In the genomic region with DNA sequence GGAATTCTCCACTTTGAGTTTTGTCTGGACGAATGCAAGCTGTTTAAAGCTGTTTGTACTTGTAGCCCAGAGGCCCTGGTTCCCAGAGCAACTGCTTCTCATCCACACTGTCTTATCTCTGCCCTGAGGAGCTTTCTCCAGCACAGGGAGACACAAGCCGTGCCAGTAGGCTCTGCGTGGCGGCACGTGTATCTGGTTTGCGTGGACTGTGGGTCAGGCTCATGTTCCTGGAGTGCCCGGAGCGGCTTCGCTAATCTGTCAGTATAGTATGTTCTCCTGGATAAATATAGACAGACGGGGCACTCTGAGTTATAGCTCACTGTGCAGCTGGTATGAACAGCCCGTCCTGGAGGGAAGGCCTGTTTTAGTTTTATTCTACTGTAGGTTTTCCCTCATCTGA, we compare ENCODE assay signal across 9 mouse cellular contexts.
DNase-seq lines count a peak whose midpoint lies in the region; ATAC-seq and TF ChIP-seq lines count a peak whose summit lies in the region.
"Had no signal": no experiment of that assay in that cellular context is flagged by ENCODE, and none has a peak within 500 bp of the region (broad histone marks: within the 10 kb centered on the region; RNA-seq: fewer than 3 reads in every experiment).

No protein-coding gene starts in this region.

- no peaks in the 10 kb centered on the region for H3K27me3 ChIP-seq in lung, embryonic 14.5 days (ENCODE audit: insufficient read depth, low read length)
- H3K27me3 ChIP-seq in stomach, embryonic 14.5 days (ENCODE audit: control insufficient read depth, insufficient read depth, low read length) = no peaks in the 10 kb centered on the region
- H3K27me3 ChIP-seq in liver, embryonic 12.5 days (replicated peaks) = no peaks in the 10 kb centered on the region
- H3K27me3 ChIP-seq: liver, embryonic 15.5 days had no signal

- DNase-seq in lung, embryonic 14.5 days = no peak
- DNase-seq in lung, postnatal 10 days = no peak
- DNase-seq in heart, adult 11 months = peak; percentile 98
- peak; percentile 58 to 59 for DNase-seq in heart, postnatal 14 days
- DNase-seq in spleen, adult 12 weeks (ENCODE audit: low spot score) = no peak

- no peak for TF ChIP-seq CTCF in lung, embryonic 14.5 days (IDR thresholded peaks at IDR 0.05; ENCODE audit: low read depth)

- intact Hi-C loops in heart, postnatal 14 days (cut with DNase I) = loop anchor here (5.0 kb wide), 1 partner anchor 42 kb away; no protein-coding TSS in a partner anchor

- no peak overlapping the region for H3K4me3 ChIP-seq in lung, embryonic 14.5 days (ENCODE audit: low read depth, low read length)
- no peak overlapping the region for H3K4me3 ChIP-seq in stomach, embryonic 14.5 days (ENCODE audit: low read depth, low read length)
- no peak overlapping the region for H3K4me3 ChIP-seq in liver, embryonic 12.5 days
- H3K4me3 ChIP-seq: liver, embryonic 15.5 days; myocyte had no signal

- no peaks in the 10 kb centered on the region for H3K36me3 ChIP-seq in lung, embryonic 14.5 days (ENCODE audit: insufficient read depth)
- H3K36me3 ChIP-seq in stomach, embryonic 14.5 days (ENCODE audit: control insufficient read depth, insufficient read depth, low read length) = no peaks in the 10 kb centered on the region
- no peaks in the 10 kb centered on the region for H3K36me3 ChIP-seq in liver, embryonic 12.5 days
- H3K36me3 ChIP-seq: liver, embryonic 15.5 days had no signal

- 49% methylated on average over 11 of the region's 11 CpGs for WGBS in lung, embryonic 14.5 days
- WGBS in stomach, embryonic 14.5 days = 42% methylated on average over 11 of the region's 11 CpGs
- WGBS in liver, embryonic 12.5 days (ENCODE audit: insufficient replicate concordance) = 71% methylated on average over 11 of the region's 11 CpGs

- peak; percentile 73 for ATAC-seq in lung, embryonic 14.5 days (ENCODE audit: insufficient read depth)
- no peak; the same call in 1 of the 2 replicates for ATAC-seq in stomach, embryonic 14.5 days (ENCODE audit: insufficient number of reproducible peaks, insufficient read depth, low FRiP score, low read depth)
- ATAC-seq in liver, embryonic 12.5 days = no peak

- H3K27ac ChIP-seq in lung, embryonic 14.5 days (ENCODE audit: low read depth) = peak overlapping the region; percentile 43; the same call in 1 of the 2 replicates
- 0 out of 2 replicates have a peak overlapping the region, but pooled peaks have one; percentile 18 for H3K27ac ChIP-seq in stomach, embryonic 14.5 days (ENCODE audit: low read length)
- no peak overlapping the region for H3K27ac ChIP-seq in liver, embryonic 12.5 days
- H3K27ac ChIP-seq: liver, embryonic 15.5 days had no signal

- no peaks in the 10 kb centered on the region for H3K9me3 ChIP-seq in lung, embryonic 14.5 days (ENCODE audit: low read depth, low read length)
- H3K9me3 ChIP-seq in stomach, embryonic 14.5 days (ENCODE audit: control insufficient read depth, low read depth, low read length) = no peaks in the 10 kb centered on the region
- no peaks in the 10 kb centered on the region for H3K9me3 ChIP-seq in liver, embryonic 12.5 days (replicated peaks)
- H3K9me3 ChIP-seq: liver, embryonic 15.5 days had no signal

- H3K4me2 ChIP-seq in lung, embryonic 14.5 days = no peak overlapping the region
- H3K4me2 ChIP-seq in stomach, embryonic 14.5 days (replicated peaks; ENCODE audit: low read depth, low read length) = no peak overlapping the region
- no peak overlapping the region for H3K4me2 ChIP-seq in liver, embryonic 12.5 days
- H3K4me2 ChIP-seq: liver, embryonic 15.5 days had no signal

- no peak overlapping the region for H3K9ac ChIP-seq in lung, embryonic 14.5 days
- no peak overlapping the region for H3K9ac ChIP-seq in stomach, embryonic 14.5 days (replicated peaks; ENCODE audit: low read depth, low read length)
- H3K9ac ChIP-seq in liver, embryonic 12.5 days = no peak overlapping the region
- H3K9ac ChIP-seq: liver, embryonic 15.5 days had no signal

- H3K4me1 ChIP-seq in lung, embryonic 14.5 days (ENCODE audit: insufficient read depth) = peaks cover 4% of the 10 kb centered on the region; the same call in 1 of the 2 replicates
- 0 out of 2 replicates have a peak, but pooled peaks cover 3% of the 10 kb centered on the region for H3K4me1 ChIP-seq in stomach, embryonic 14.5 days (ENCODE audit: control insufficient read depth, insufficient read depth, low read length)
- H3K4me1 ChIP-seq in liver, embryonic 12.5 days = no peaks in the 10 kb centered on the region
- H3K4me1 ChIP-seq: liver, embryonic 15.5 days had no signal

Comparison
In these comparisons a context has a peak if more than half of its experiments do, and no peak if none do; other contexts are left out.
1. DNase-seq: peak in heart, adult 11 months (single experiment) and heart, postnatal 14 days (2 of 2); none in lung, embryonic 14.5 days (single experiment), lung, postnatal 10 days (single experiment) and spleen, adult 12 weeks (single experiment).